Mouse (Mus musculus) midbrain, embryonic 12.5 days (tissue): ENCODE measurements around the gene Sdr39u1. TPM values are rescaled to one million over a fixed set of nuclear protein-coding genes. Genes with fewer than 3 reads are reported as not detected.

Source experiments
- ATAC-seq: fragments of 200-750 bp; cut with Nextera tagmentation; 2 replicates; pipeline ENCODE4 v1.8.0; 2017; ENCODE audit warnings: low read depth, moderate TSS enrichment, moderate library complexity; ENCODE audit not compliant: low FRiP score
- H3K27ac ChIP-seq: fragments of 300-500 bp; sonication (generic); replicated peaks from 2 replicates; pipeline ENCODE4 v1.5.1; 2016; ENCODE audit warnings: mild to moderate bottlenecking
- H3K27me3 ChIP-seq: fragments of 300-500 bp; sonication (generic); 2 replicates; pipeline ENCODE4 v1.6.1; 2016; ENCODE audit warnings: mild to moderate bottlenecking
- H3K36me3 ChIP-seq: fragments of 300-500 bp; sonication (generic); 2 replicates; pipeline ENCODE4 v1.6.1; 2016
- H3K4me1 ChIP-seq: fragments of 300-500 bp; sonication (generic); 2 replicates; pipeline ENCODE4 v1.6.1; 2016
- H3K4me2 ChIP-seq: fragments of 300-500 bp; sonication (generic); replicated peaks from 2 replicates; pipeline ENCODE4 v1.6.1; 2016; ENCODE audit warnings: mild to moderate bottlenecking, moderate library complexity
- H3K4me3 ChIP-seq: fragments of 300-500 bp; sonication (generic); 2 replicates; pipeline ENCODE4 v1.5.1; 2016; ENCODE audit warnings: mild to moderate bottlenecking
- H3K9ac ChIP-seq: fragments of 300-500 bp; sonication (generic); replicated peaks from 2 replicates; pipeline ENCODE4 v1.6.1; 2016; ENCODE audit warnings: mild to moderate bottlenecking, moderate library complexity
- H3K9me3 ChIP-seq: fragments of 300-500 bp; sonication (generic); 2 replicates; pipeline ENCODE4 v1.6.1; 2016; ENCODE audit warnings: mild to moderate bottlenecking
- WGBS: fragments of 180-500 bp; shearing (Covaris S2); methylation state at CpG from one replicate; pipeline ENCODE4 v1.1.7; 2016; 5-methylcytosine and 5-hydroxymethylcytosine counted together
- polyA plus RNA-seq: library from polyadenylated mRNA; unstranded; fragments of >200 nt; fragmentation: Nextera tagmentation; extraction: Ambion mirVana; gene quantifications from 2 replicates; pipeline ENCODE4 v1.2.1, GENCODE M21; 2016

The Sdr39u1 gene
- polyA plus RNA-seq, result 41.3 and 44.6 TPM in 2 replicates

GRCm38 (mm10) chr14:55899701-55900413 is at the start of gene Sdr39u1:
Gene Sdr39u1, minus strand, starts transcription at chr14:55900293.
- no peaks in the 10 kb centered on the region for H3K9me3 ChIP-seq
- peaks cover 28% of the 10 kb centered on the region for H3K36me3 ChIP-seq
- 5% methylated on average over 39 of the region's 39 CpGs for WGBS
- peak within 1 kb of the TSS; percentile 74 for H3K4me2 ChIP-seq
- H3K9ac ChIP-seq, result peak within 1 kb of the TSS; percentile 65
- H3K27me3 ChIP-seq, result no peaks in the 10 kb centered on the region
- peaks cover 13% of the 10 kb centered on the region for H3K4me1 ChIP-seq
- ATAC-seq, result peak; percentile 91
- H3K27ac ChIP-seq, result 0 out of 2 replicates have a peak within 1 kb of the TSS, but pooled peaks have one; percentile 31
- H3K4me3 ChIP-seq, result peak within 1 kb of the TSS; percentile 46

GRCm38 (mm10) chr14:55946269-55946969 is 46.3 kb upstream of the Sdr39u1 start:
- Histone ChIP-seq H3K4me2 (no peak overlapping the region), H3K9me3 (no peaks in the 10 kb centered on the region), H3K9ac (no peak overlapping the region), H3K36me3 (no peaks in the 10 kb centered on the region), H3K27ac (no peak overlapping the region), H3K27me3 (no peaks in the 10 kb centered on the region), H3K4me3 (no peak overlapping the region), H3K4me1 (no peaks in the 10 kb centered on the region)
- no peak for ATAC-seq
- WGBS, result 84% methylated on average over 2 of the region's 2 CpGs

GRCm38 (mm10) chr14:55944575-55944974 is 44.5 kb upstream of the Sdr39u1 start, which contains the start of gene Cma1:
Gene Cma1, minus strand, starts transcription at chr14:55944675.
- no peaks in the 10 kb centered on the region for H3K9me3 ChIP-seq
- H3K36me3 ChIP-seq, result no peaks in the 10 kb centered on the region
- H3K4me3 ChIP-seq, result no peak within 1 kb of the TSS
- H3K9ac ChIP-seq, result no peak within 1 kb of the TSS
- 82% methylated on average over 4 of the region's 4 CpGs for WGBS
- H3K27ac ChIP-seq, result no peak within 1 kb of the TSS
- ATAC-seq, result no peak
- H3K27me3 ChIP-seq, result no peaks in the 10 kb centered on the region
- H3K4me1 ChIP-seq, result no peaks in the 10 kb centered on the region
- no peak within 1 kb of the TSS for H3K4me2 ChIP-seq

- H3K27me3 ChIP-seq, result no peaks in the 10 kb centered on the region
- no peak overlapping the region for H3K27ac ChIP-seq
- no peak overlapping the region for H3K4me2 ChIP-seq
- no peaks in the 10 kb centered on the region for H3K36me3 ChIP-seq
- H3K9me3 ChIP-seq, result no peaks in the 10 kb centered on the region
- WGBS, result 83% methylated on average over 11 of the region's 11 CpGs
- no peak overlapping the region for H3K9ac ChIP-seq
- H3K4me3 ChIP-seq, result no peak overlapping the region
- ATAC-seq, result no peak
- no peaks in the 10 kb centered on the region for H3K4me1 ChIP-seq
Observed at GRCm38 (mm10) chr14:55943601-55944000, 43.5 kb upstream of the Sdr39u1 start.

GRCm38 (mm10) chr14:55940070-55940800 is 40.1 kb upstream of the Sdr39u1 start:
- Histone ChIP-seq H3K27me3 (no peaks in the 10 kb centered on the region), H3K9me3 (no peaks in the 10 kb centered on the region), H3K9ac (no peak overlapping the region), H3K4me2 (no peak overlapping the region), H3K27ac (no peak overlapping the region), H3K36me3 (no peaks in the 10 kb centered on the region), H3K4me3 (no peak overlapping the region), H3K4me1 (no peaks in the 10 kb centered on the region)
- WGBS, result 65% methylated on average over 7 of the region's 7 CpGs
- ATAC-seq, result no peak

GRCm38 (mm10) chr14:55933586-55933985 is 33.5 kb upstream of the Sdr39u1 start:
- WGBS, result 66% methylated on average over 7 of the region's 7 CpGs
- no peak for ATAC-seq
- no peaks in the 10 kb centered on the region for H3K27me3 ChIP-seq
- H3K27ac ChIP-seq, result no peak overlapping the region
- H3K9ac ChIP-seq, result no peak overlapping the region
- H3K9me3 ChIP-seq, result no peaks in the 10 kb centered on the region
- no peaks in the 10 kb centered on the region for H3K36me3 ChIP-seq
- no peak overlapping the region for H3K4me2 ChIP-seq
- H3K4me3 ChIP-seq, result no peak overlapping the region
- no peaks in the 10 kb centered on the region for H3K4me1 ChIP-seq

- Histone ChIP-seq H3K9me3 (no peaks in the 10 kb centered on the region), H3K4me1 (no peaks in the 10 kb centered on the region), H3K4me2 (no peak overlapping the region), H3K4me3 (no peak overlapping the region), H3K36me3 (no peaks in the 10 kb centered on the region), H3K27ac (no peak overlapping the region), H3K27me3 (no peaks in the 10 kb centered on the region), H3K9ac (no peak overlapping the region)
- 81% methylated on average over 12 of the region's 12 CpGs for WGBS
- no peak for ATAC-seq
Observed at GRCm38 (mm10) chr14:55929263-55929997, 29.3 kb upstream of the Sdr39u1 start.

- ATAC-seq, result no peak
Observed at GRCm38 (mm10) chr14:55926847-55927246, 26.8 kb upstream of the Sdr39u1 start.

GRCm38 (mm10) chr14:55922475-55923232 is 22.6 kb upstream of the Sdr39u1 start:
- Histone ChIP-seq H3K27ac (no peak overlapping the region), H3K4me2 (no peak overlapping the region), H3K27me3 (peaks cover 6% of the 10 kb centered on the region), H3K4me3 (no peak overlapping the region), H3K9me3 (no peaks in the 10 kb centered on the region), H3K9ac (no peak overlapping the region), H3K36me3 (no peaks in the 10 kb centered on the region), H3K4me1 (no peaks in the 10 kb centered on the region)
- WGBS, result 85% methylated on average over 7 of the region's 7 CpGs
- no peak for ATAC-seq

More at GRCm38 (mm10) chr14:55926847-55927246, 26.8 kb upstream of the Sdr39u1 start:
- H3K36me3 ChIP-seq, result no peaks in the 10 kb centered on the region
- H3K9ac ChIP-seq, result no peak overlapping the region
- H3K27me3 ChIP-seq, result no peaks in the 10 kb centered on the region
- no peaks in the 10 kb centered on the region for H3K4me1 ChIP-seq
- no peak overlapping the region for H3K27ac ChIP-seq
- WGBS, result 94% methylated on average over 4 of the region's 4 CpGs
- no peak overlapping the region for H3K4me2 ChIP-seq
- H3K9me3 ChIP-seq, result no peaks in the 10 kb centered on the region
- H3K4me3 ChIP-seq, result no peak overlapping the region

GRCm38 (mm10) chr14:55918240-55919082 is 18.4 kb upstream of the Sdr39u1 start:
- peak; percentile 72; the same call in 1 of the 2 replicates for ATAC-seq
- H3K4me1 ChIP-seq, result no peaks in the 10 kb centered on the region
- WGBS, result 40% methylated on average over 14 of the region's 14 CpGs
- no peaks in the 10 kb centered on the region for H3K9me3 ChIP-seq
- 0 out of 2 replicates have a peak overlapping the region, but pooled peaks have one; percentile 27 for H3K4me2 ChIP-seq
- no peak overlapping the region for H3K4me3 ChIP-seq
- no peaks in the 10 kb centered on the region for H3K36me3 ChIP-seq
- H3K9ac ChIP-seq, result no peak overlapping the region
- peaks cover 6% of the 10 kb centered on the region for H3K27me3 ChIP-seq
- H3K27ac ChIP-seq, result no peak overlapping the region
